Mouse (Mus musculus): ENCODE results near the gene Cpsf4. TPM values are rescaled to one million over a fixed set of nuclear protein-coding genes. Genes with fewer than 3 reads are reported as not detected.

Gene Cpsf4
- polyA plus RNA-seq, 1 experiment from 2014 or later, result 35.5 TPM

DNA sequence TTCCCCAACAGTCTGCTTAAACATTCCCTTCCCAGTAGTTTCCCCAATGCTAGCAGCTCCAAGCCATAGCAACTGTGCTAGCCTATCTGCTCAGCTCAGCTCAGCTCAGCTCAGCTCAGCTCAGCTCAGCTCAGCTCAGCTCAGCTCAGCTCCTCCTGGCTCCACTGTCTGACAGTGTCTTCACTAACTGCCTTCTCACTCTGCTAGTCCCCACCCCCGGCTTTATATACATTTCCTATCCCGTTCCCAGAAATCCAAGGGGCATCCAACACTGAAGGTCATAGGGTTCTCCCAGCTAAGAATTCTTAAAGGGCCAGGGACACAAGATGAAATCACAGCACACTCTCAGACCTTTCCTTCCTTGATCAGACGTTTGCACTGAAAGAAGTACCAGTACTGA, 2.3 kb upstream of the Cpsf4 start:
- Histone ChIP-seq H3K4me1 (replicated peaks; ENCODE audit: insufficient read depth, low read length) (peaks cover 12% of the 10 kb centered on the region), H3K27ac (peak overlapping the region; percentile 5; the same call in 1 of the 2 replicates), H3K4me3 (replicated peaks; ENCODE audit: low read depth, low read length) (no peak overlapping the region), H3K4me2 (ENCODE audit: low read length) (peak overlapping the region; percentile 5; the same call in 1 of the 2 replicates), H3K9ac (ENCODE audit: low read depth, low read length) (no peak overlapping the region), H3K9me3 (replicated peaks; ENCODE audit: low read length) (no peaks in the 10 kb centered on the region), H3K36me3 (ENCODE audit: insufficient read depth, low read length) (0 out of 2 replicates have a peak, but pooled peaks cover 21% of the 10 kb centered on the region), H3K27me3 (ENCODE audit: insufficient read depth, low read length) (no peaks in the 10 kb centered on the region)
- TF ChIP-seq CTCF (IDR thresholded peaks at IDR 0.05; ENCODE audit: low read depth), result no peak
- peak; percentile 40 for DNase-seq (ENCODE audit: low spot score)
- WGBS, result 44% methylated on average over 3 of the region's 3 CpGs
- no peak for ATAC-seq (replicated peaks; ENCODE audit: low FRiP score, low read depth)

DNA sequence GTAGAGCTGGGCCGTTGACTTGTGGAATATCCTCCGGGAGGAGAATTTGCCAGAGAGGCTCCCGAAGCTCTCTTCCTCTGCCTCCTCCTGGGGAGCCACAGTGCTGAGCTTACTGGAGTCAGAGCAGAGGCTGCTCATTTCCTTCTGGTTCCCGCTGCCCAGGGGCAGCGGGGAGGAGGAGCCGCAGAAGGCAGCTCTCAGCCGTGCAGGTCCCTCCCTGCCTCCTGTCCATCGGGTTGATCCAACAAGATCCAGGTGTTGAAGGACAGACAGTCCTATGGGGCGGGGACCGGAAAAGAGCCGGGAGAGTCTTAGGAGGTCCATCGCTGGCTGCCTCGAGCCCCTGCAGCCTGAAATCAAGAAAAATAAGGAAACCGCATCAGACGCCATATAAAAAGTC, 1.8 kb upstream of the Cpsf4 start:
- H3K9ac ChIP-seq (ENCODE audit: low read depth, low read length), result no peak overlapping the region

DNA sequence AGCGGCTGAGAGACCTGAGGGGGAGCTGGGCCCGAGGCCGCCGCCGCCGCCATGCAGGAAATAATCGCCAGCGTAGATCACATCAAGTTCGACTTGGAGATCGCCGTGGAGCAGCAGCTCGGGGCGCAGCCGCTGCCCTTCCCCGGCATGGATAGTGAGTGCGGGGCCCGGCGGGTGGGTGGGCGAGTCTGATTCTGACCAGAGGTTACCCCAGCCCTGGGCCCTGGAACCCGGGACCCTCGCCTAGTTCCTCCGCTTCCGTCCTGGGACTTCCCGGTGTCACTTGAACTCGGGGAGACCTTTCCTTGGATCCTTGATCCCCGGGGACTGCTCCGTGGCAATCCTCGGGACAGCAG, 271 bp downstream of the Cpsf4 start:
- 0% methylated on average over 27 of the region's 28 CpGs for WGBS
- Histone ChIP-seq H3K9me3 (replicated peaks; ENCODE audit: low read length) (no peaks in the 10 kb centered on the region), H3K9ac (ENCODE audit: low read depth, low read length) (peak overlapping the region; percentile 96), H3K27me3 (ENCODE audit: insufficient read depth, low read length) (no peaks in the 10 kb centered on the region), H3K36me3 (ENCODE audit: insufficient read depth, low read length) (0 out of 2 replicates have a peak, but pooled peaks cover 20% of the 10 kb centered on the region), H3K4me1 (replicated peaks; ENCODE audit: insufficient read depth, low read length) (peaks cover 12% of the 10 kb centered on the region), H3K27ac (peak overlapping the region; percentile 91), H3K4me2 (ENCODE audit: low read length) (peak overlapping the region; percentile 92), H3K4me3 (replicated peaks; ENCODE audit: low read depth, low read length) (peak overlapping the region; percentile 83)
- TF ChIP-seq CTCF (IDR thresholded peaks at IDR 0.05; ENCODE audit: low read depth), result no peak
- ATAC-seq (replicated peaks; ENCODE audit: low FRiP score, low read depth) (peak; percentile 55), DNase-seq (ENCODE audit: low spot score) (no peak)

More for the DNA sequence above, 1.8 kb upstream of the Cpsf4 start:
- DNase-seq (ENCODE audit: low spot score) (no peak), ATAC-seq (replicated peaks; ENCODE audit: low FRiP score, low read depth) (no peak)
- no peaks in the 10 kb centered on the region for H3K27me3 ChIP-seq (ENCODE audit: insufficient read depth, low read length)
- peak overlapping the region; percentile 5; the same call in 1 of the 2 replicates for H3K27ac ChIP-seq
- H3K9me3 ChIP-seq (replicated peaks; ENCODE audit: low read length), result no peaks in the 10 kb centered on the region
- peaks cover 12% of the 10 kb centered on the region for H3K4me1 ChIP-seq (replicated peaks; ENCODE audit: insufficient read depth, low read length)
- H3K4me3 ChIP-seq (replicated peaks; ENCODE audit: low read depth, low read length), result no peak overlapping the region
- WGBS, result 80% methylated on average over 15 of the region's 15 CpGs
- no peak overlapping the region for H3K4me2 ChIP-seq (ENCODE audit: low read length)
- no peak for TF ChIP-seq CTCF (IDR thresholded peaks at IDR 0.05; ENCODE audit: low read depth)
- 0 out of 2 replicates have a peak, but pooled peaks cover 19% of the 10 kb centered on the region for H3K36me3 ChIP-seq (ENCODE audit: insufficient read depth, low read length)

DNA sequence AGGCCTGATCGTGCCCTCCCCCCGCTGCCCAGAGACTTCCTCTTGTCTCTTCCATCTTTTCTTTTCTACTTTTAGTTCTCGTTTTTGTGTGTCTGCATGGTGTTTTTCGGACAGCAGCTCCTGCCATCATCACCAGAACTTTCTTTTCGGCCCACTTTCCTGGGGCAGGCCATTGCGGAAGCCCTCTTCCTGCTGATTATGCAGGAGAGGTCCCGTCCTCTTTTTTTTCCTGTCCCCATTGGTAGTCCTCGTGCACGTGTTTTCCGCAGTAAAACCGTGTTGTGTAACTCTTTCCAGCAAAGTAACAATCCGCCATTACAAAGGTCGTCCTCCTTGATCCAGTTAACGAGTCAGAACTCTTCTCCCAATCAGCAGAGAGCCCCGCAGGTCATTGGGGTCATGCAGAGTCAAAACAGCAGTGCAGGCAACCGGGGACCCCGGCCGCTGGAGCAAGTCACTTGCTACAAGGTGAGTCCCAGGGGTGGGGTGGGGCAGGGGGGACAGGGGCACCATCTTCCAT, 11.5 kb downstream of the Cpsf4 start:
- ATAC-seq (replicated peaks; ENCODE audit: low FRiP score, low read depth), result no peak
- Histone ChIP-seq H3K36me3 (ENCODE audit: insufficient read depth, low read length) (peaks cover 71% of the 10 kb centered on the region), H3K9ac (ENCODE audit: low read depth, low read length) (no peak overlapping the region), H3K27me3 (ENCODE audit: insufficient read depth, low read length) (no peaks in the 10 kb centered on the region), H3K4me3 (replicated peaks; ENCODE audit: low read depth, low read length) (no peak overlapping the region), H3K9me3 (replicated peaks; ENCODE audit: low read length) (no peaks in the 10 kb centered on the region), H3K4me1 (replicated peaks; ENCODE audit: insufficient read depth, low read length) (no peaks in the 10 kb centered on the region), H3K4me2 (ENCODE audit: low read length) (no peak overlapping the region), H3K27ac (no peak overlapping the region)
- no peak for TF ChIP-seq CTCF (IDR thresholded peaks at IDR 0.05; ENCODE audit: low read depth)
- 76% methylated on average over 18 of the region's 18 CpGs for WGBS
- DNase-seq (ENCODE audit: low spot score), result no peak

DNA sequence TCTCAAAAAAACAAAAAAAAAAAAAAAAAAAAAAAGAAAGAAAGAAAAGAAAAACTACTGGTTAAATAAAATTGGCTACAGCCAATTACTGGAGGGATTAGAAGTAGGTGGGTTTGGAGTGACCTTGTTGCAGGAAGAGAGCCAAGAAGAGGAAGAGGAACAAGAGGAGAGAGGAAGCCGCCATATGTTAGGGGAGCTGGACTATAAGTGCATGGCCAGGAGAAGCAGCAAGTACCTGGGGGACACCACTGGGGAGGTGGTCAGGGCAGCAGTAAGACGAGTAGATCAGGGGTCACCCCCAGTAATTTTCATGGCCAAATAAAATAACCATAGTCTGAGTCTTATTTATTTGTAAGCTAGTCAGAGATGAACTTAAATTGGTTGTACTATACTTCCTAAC, 18.2 kb downstream of the Cpsf4 start:
- WGBS, result 83% methylated on average over 2 of the region's 2 CpGs

DNA sequence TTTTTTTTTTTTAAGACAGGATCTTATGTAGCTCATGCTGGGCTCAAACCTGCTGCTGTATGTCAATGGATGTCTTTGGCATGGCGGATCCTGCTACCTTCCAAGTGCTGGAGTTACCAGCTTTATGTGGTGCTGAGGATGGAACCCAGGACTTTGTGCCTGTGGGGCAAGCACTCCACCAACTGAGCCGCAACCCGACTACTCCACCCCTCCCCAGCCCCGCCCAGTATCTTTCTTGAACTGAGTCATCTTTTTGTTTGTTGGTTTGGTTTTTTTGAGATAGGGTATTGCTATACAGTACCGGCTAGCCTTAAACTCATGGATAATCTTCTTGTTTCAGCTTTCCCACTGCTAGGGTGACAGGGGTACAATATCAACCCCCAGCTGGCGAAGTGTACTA, 22.4 kb downstream of the Cpsf4 start:
- Histone ChIP-seq H3K4me3 (replicated peaks; ENCODE audit: low read depth, low read length) (no peak overlapping the region), H3K9me3 (replicated peaks; ENCODE audit: low read length) (no peaks in the 10 kb centered on the region), H3K27ac (no peak overlapping the region), H3K9ac (ENCODE audit: low read depth, low read length) (no peak overlapping the region), H3K4me2 (ENCODE audit: low read length) (no peak overlapping the region; the same call in 1 of the 2 replicates), H3K4me1 (replicated peaks; ENCODE audit: insufficient read depth, low read length) (peaks cover 10% of the 10 kb centered on the region; the same call in 1 of the 2 replicates), H3K27me3 (ENCODE audit: insufficient read depth, low read length) (no peaks in the 10 kb centered on the region), H3K36me3 (ENCODE audit: insufficient read depth, low read length) (peaks cover 25% of the 10 kb centered on the region)
- ATAC-seq (replicated peaks; ENCODE audit: low FRiP score, low read depth), result no peak
- 93% methylated on average over 6 of the region's 6 CpGs for WGBS
- no peak for DNase-seq (ENCODE audit: low spot score)
- TF ChIP-seq CTCF (IDR thresholded peaks at IDR 0.05; ENCODE audit: low read depth), result no peak

More for the DNA sequence above, 18.2 kb downstream of the Cpsf4 start:
- H3K36me3 ChIP-seq (ENCODE audit: insufficient read depth, low read length), result peaks cover 63% of the 10 kb centered on the region
- peaks cover 7% of the 10 kb centered on the region; the same call in 1 of the 2 replicates for H3K4me1 ChIP-seq (replicated peaks; ENCODE audit: insufficient read depth, low read length)
- H3K4me2 ChIP-seq (ENCODE audit: low read length), result no peak overlapping the region
- no peaks in the 10 kb centered on the region for H3K9me3 ChIP-seq (replicated peaks; ENCODE audit: low read length)
- TF ChIP-seq CTCF (IDR thresholded peaks at IDR 0.05; ENCODE audit: low read depth), result no peak
- H3K4me3 ChIP-seq (replicated peaks; ENCODE audit: low read depth, low read length), result no peak overlapping the region
- H3K9ac ChIP-seq (ENCODE audit: low read depth, low read length), result no peak overlapping the region
- DNase-seq (ENCODE audit: low spot score), result no peak
- H3K27me3 ChIP-seq (ENCODE audit: insufficient read depth, low read length), result no peaks in the 10 kb centered on the region
- H3K27ac ChIP-seq, result no peak overlapping the region
- ATAC-seq (replicated peaks; ENCODE audit: low FRiP score, low read depth), result no peak
